Mouse (Mus musculus) regulatory T cell (primary cell): Measurements from ENCODE around the gene Prkag2.

Experiments used
- in situ Hi-C: fragments of 300-600 bp; cut with MboI, MseI; formaldehyde crosslinking; loops from one replicate; pipeline ENCODE4 v1.15.1; 2025; ENCODE audit warnings: high pct_unique_total_duplicates

The Prkag2 gene

DNA sequence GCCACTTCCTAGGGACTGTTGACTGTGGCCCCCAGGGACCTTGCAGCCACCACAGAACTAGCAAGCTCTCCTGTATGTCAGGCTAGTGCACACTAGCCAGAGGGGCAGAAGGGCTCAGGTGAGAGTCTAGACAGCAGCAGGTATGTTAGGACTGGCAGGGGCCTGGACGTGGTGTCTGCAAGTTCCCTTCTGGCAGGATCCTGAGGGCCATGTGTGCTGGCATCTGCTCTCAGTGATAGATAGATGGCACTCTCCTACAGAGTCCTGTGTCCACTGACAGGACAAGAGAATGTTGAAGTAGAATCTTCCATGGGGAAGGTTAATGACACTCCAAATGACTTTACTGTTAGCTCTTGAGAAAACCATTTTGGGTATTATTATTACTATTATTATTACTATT, 52.8 kb downstream of the Prkag2 start:
- in situ Hi-C loops = no loop called here

DNA sequence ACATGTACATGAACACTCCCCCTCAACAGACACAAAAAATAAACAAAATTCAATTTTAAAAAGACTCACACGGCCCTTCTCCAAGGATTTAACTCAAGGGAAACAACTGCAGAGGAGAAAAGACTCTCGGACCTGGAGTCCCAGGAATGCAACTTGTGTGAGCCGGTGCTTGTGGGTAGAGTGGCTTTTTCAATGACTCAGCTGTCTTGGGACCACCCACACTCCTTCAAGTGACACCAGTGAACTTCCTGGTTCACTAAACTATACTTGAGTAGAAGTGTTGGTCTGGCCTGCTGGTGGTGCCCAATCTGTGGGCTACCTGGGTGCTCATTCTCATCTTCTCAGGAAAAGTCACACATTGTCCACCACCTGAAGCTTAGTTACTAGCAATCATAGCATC, 53.7 kb downstream of the Prkag2 start:
- in situ Hi-C loops = no loop called here

GRCm38 (mm10) chr5:25044007-25044406, 56.4 kb downstream of the Prkag2 start:
- in situ Hi-C loops = no loop called here

GRCm38 (mm10) chr5:25041947-25042346, 58.5 kb downstream of the Prkag2 start:
- in situ Hi-C loops = no loop called here

- in situ Hi-C loops = no loop called here
These were observed 59.1 kb downstream of the Prkag2 start for GRCm38 (mm10) chr5:25041307-25041706.

DNA sequence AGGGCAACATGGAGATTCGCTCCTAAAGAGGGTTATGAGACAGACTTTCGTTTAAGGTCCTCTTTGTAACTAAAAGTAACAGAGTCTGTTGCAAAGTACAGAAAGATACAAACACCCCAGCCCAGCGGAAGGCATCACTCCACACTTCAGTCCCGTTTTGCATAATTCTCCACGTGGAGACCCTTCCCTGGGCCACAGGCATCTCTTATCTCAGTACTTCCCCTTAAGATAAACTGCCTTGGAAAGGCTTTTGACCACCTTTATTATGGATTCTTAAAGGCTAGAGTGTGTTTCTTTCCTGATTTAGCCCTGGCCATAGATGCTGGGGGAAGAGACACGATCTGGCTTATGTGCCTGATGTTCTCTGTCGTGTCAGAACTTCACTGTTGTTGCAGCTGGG, 59.5 kb downstream of the Prkag2 start:
- in situ Hi-C loops = no loop called here

- in situ Hi-C loops = no loop called here
These were observed 61.6 kb downstream of the Prkag2 start for GRCm38 (mm10) chr5:25038827-25039226.

DNA sequence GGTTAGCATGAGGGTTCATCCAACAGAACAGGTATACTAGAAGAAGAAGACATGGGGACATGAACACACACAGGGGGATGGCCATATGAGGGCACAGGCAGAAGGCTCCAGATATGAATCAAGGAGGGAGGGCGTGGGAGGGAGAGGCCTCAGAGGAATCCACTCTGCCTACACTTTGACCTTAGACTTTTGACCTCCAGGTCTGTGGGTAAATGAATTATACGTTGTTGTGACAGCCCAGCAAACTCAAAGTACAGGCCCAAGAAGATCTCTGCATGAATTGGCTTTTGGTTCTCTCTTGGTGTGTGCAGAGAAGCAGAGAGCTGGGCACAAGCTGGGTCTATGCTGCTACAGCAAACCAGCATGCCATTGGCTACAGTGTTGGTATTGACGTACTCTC, 65.1 kb downstream of the Prkag2 start:
- in situ Hi-C loops = no loop called here

GRCm38 (mm10) chr5:25031456-25031856, 69.0 kb downstream of the Prkag2 start:
- in situ Hi-C loops = no loop called here

GRCm38 (mm10) chr5:25031037-25031436, 69.4 kb downstream of the Prkag2 start:
- in situ Hi-C loops = no loop called here

DNA sequence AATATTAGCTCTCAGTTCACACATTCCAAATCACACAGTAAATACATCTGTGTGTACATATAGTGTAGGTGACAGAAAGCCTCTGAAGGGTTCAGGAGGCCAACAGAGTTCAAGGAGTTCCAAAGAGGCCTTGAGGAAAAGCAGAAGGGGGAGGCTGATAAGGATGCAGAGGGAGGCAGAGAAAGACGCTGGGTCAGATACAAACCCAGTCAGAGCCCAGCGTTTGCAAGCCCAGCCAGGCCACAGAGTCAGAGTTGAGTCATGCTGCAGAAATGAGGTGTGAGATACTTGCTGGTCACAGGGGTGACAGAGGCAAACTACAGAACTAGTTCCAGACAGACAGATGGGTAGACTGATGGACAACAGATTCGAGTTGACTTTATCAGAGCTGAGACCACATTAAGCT, 70.2 kb downstream of the Prkag2 start:
- in situ Hi-C loops = no loop called here

DNA sequence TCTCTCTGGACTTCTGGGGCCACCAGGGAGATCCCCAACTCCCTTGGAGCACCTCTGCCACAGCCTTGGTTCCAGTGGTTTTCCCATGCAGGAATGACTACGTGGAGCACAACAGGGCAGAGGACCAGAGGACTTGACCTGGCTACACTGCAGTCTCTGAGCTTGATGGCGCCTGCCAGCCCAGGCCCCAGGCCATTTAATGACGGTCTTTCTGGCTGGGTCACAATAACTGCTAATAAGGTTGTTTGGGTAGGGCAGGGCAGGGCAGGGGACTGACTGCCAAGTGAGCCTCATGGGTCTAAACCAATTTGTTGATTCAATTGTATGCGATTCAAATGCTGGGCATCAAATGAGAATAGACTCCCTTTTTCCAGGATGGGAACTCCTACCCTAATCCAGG, 72.8 kb downstream of the Prkag2 start:
- in situ Hi-C loops = loop anchor here (10.0 kb wide), 1 partner anchor 717 kb away; no protein-coding TSS in a partner anchor

GRCm38 (mm10) chr5:25025309-25026019, 75.0 kb downstream of the Prkag2 start:
- in situ Hi-C loops = loop anchor here (10.0 kb wide), 1 partner anchor 719 kb away; no protein-coding TSS in a partner anchor

DNA sequence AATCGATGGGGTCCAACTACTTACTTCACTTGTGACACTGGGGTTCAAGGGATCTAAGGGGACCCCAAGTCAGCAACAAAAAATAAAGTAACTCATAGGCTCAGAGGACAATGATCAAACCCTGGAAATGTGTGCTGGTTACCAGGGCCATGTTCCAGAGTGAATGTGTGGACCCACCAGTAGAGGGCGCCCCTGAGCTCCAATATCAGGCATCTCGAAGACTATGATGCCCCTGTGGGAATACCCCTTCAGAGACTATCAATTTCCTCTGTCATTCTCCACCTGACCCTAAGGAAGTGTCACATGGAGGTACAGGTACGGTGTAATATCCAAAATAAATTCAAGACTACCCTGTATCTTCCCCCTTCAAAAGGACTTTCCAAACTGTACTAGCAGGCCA, 77.5 kb downstream of the Prkag2 start:
- in situ Hi-C loops = loop anchor here (10.0 kb wide), 1 partner anchor 722 kb away; no protein-coding TSS in a partner anchor

- in situ Hi-C loops = no loop called here
These were observed 81.2 kb downstream of the Prkag2 start for GRCm38 (mm10) chr5:25019221-25019620.

DNA sequence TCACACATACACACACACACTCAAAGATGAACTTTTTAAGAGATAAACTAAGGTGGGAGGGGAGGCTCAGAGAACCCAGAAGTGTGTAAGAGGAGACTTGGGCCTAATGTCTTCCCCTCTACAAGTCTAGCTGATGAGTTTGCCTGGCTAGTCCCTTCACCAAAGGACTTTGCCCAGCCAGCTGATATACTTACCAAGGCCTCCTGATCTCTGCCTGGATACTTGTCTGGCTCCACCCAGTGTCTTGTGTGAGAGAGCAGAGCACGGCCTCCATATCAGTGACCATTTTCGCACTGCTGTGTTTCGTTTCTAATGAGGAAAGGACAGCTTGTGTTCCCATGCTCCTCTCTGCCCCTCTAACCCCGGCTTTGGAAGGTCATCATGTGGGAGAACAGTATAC, 88.3 kb downstream of the Prkag2 start:
- in situ Hi-C loops = no loop called here

- in situ Hi-C loops = no loop called here
These were observed 89.4 kb downstream of the Prkag2 start for GRCm38 (mm10) chr5:25011019-25011485.

DNA sequence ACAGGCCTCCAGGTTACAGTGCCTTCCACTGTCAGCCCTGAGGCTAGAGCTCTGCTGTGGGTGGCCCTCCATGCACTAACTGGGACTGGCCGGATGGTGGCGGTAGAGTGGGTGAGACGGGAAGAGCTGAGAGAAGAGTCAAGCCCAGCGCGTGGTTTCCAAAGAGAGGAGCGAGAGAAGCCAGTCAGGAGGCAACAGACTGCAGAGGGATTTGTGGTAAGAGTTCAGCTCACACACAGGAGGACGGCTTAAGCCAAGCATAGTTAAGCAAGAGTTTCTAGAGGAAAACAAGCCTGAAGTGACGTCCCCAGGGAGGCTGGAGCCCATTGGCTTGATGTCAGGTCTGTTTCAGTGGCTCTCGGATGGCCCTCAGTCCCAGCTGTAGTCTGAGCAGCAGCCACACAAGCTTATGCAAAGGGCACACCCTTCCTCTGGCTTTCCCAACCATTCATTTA, 90.0 kb downstream of the Prkag2 start:
- in situ Hi-C loops = no loop called here

DNA sequence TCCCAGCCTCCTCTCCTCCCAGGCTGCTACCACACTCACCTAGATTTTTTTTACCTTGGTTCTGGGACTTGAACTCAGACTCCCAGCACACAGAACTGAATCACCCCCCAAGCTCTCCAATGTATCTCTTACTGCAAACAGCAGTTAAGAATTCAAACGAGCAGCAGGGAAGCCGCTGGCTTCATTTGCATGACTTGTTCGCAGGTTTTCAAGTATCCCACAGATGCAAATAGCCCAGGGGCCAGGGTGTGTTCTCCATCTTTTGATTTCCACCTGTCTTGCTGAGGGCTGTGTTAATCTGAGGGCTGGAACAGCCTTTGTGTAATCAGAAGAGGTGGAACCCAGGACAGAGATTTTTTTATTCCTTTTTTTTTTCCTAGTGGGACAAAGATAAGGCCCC, 90.7 kb downstream of the Prkag2 start:
- in situ Hi-C loops = no loop called here

DNA sequence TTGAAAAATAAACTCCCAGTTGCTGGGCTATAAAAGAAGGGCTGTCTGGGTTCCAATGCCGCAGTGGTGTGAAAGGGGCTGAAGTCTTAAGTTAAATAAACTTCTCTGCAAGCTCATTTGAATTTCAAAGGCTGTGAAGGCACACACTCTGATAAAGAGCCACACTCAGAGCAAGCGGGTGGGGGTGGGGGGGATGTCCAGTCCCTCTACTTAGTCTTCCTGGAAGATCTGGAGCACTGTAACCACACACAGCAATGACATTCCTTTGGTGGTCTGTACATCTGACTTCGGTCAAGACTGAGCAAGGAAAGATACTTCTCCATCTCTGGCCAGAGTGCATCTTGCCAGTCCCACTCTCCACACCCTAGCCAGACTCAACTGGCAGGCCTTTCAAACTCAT, 91.5 kb downstream of the Prkag2 start:
- in situ Hi-C loops = no loop called here

DNA sequence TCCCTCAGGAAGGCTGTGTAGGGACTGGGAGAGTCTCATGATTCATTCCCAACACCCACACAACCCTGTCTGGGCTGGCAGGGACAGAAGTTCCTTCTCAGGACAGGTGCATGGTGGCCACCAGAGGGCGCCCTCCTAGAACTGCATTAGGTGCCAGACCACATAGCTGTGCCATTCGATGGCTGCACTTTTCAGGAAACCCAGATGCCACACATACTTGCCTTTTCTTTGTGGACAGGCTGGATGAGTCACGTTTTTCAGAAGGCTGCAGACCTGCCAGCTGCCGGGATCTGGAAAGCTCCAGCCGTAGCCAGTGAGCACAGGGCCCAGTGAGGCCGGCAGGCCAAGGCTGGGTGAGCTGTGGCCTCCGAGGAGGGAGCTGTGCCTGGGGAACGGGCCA, 93.6 kb downstream of the Prkag2 start:
- in situ Hi-C loops = no loop called here

DNA sequence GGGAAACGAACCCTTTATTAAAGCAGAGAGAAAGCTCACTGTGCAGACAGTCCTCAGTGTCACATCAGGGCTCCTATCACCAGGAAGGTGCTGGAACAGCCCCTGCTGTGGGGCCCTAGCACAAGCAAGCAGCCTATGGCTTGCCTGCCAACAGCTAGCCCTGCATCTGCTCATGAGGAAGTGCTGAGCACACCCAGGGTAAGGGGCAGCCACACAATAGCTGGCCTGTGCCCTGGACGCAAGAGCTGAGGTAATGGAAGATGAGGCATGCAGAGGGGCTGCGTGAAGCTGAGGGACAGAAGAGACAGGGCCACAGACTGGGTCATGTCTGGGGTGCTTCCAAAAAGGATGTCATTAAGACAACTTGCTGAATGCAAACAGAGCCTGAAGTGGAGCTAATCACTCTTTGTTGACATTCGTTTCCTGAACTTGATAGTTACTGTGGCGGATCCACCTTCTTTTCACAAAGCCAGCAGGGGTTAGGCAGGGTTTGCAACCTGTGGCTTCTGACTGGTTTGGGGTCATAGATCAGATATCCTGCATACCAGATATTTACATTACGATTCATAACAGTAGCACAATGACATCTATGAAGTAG, 94.8 kb downstream of the Prkag2 start:
- in situ Hi-C loops = no loop called here

DNA sequence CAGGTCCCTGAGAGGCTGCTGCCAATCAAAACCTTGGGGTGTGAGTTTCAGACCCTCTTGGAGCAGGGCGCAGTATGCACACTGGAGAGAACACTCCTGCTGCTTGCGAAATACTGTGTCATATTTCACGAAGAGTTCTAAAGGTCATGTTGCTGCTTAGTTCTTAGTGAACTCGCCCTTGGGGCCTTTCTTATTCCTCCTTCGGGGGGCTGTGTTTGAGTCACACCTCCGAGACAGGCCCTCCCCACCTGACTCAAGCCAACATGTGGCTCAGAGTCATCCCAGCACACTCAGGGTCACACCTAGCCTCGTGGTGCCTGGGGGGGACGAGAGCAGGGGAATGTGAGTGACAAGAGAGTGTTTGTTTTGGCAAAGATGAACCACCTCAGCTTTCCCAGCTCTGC, 99.0 kb downstream of the Prkag2 start:
- in situ Hi-C loops = no loop called here
